Mouse (Mus musculus) heart, embryonic 10.5 days (tissue): ENCODE data around the gene Gm9049. TPM values are rescaled to one million over a fixed set of nuclear protein-coding genes. Genes with fewer than 3 reads are reported as not detected.
"Not testable (repeated sequence)": the region's sequence is repeated elsewhere in the genome, so short reads cannot be mapped to it uniquely, and the experiment has no call there.

ENCODE experiments used
- DNase-seq: peaks from one replicate; pipeline ENCODE4 v3.0.0-alpha.2; 2017; ENCODE audit warnings: low spot score
- H3K27ac ChIP-seq: fragments of 300-500 bp; sonication (generic); 2 replicates; pipeline ENCODE4 v1.5.1; 2016; ENCODE audit warnings: mild to moderate bottlenecking
- H3K27me3 ChIP-seq: fragments of 300-500 bp; sonication (generic); 2 replicates; pipeline ENCODE4 v1.6.1; 2016; ENCODE audit warnings: mild to moderate bottlenecking; ENCODE audit not compliant: poor library complexity, insufficient read depth, severe bottlenecking
- H3K36me3 ChIP-seq: fragments of 300-500 bp; sonication (generic); 2 replicates; pipeline ENCODE4 v1.6.1; 2016; ENCODE audit warnings: mild to moderate bottlenecking, moderate library complexity
- H3K4me1 ChIP-seq: fragments of 300-500 bp; sonication (generic); 2 replicates; pipeline ENCODE4 v1.6.1; 2016; ENCODE audit warnings: mild to moderate bottlenecking
- H3K4me3 ChIP-seq: fragments of 300-500 bp; sonication (generic); 2 replicates; pipeline ENCODE4 v1.5.1; 2016; ENCODE audit warnings: mild to moderate bottlenecking, moderate library complexity
- H3K9me3 ChIP-seq: fragments of 300-500 bp; sonication (generic); 2 replicates; pipeline ENCODE4 v1.6.1; 2016; ENCODE audit warnings: mild to moderate bottlenecking, moderate library complexity
- WGBS: fragments of 180-500 bp; shearing (Covaris S2); methylation state at CpG from one replicate; pipeline ENCODE4 v1.1.7; 2016; 5-methylcytosine and 5-hydroxymethylcytosine counted together
- polyA plus RNA-seq: library from polyadenylated mRNA; unstranded; fragments of >200 nt; fragmentation: Nextera tagmentation; extraction: Ambion mirVana; gene quantifications from 2 replicates; pipeline ENCODE4 v1.2.1, GENCODE M21; 2016

Gene Gm9049
- 0.08 and 0.09 TPM in 2 replicates for polyA plus RNA-seq

DNA sequence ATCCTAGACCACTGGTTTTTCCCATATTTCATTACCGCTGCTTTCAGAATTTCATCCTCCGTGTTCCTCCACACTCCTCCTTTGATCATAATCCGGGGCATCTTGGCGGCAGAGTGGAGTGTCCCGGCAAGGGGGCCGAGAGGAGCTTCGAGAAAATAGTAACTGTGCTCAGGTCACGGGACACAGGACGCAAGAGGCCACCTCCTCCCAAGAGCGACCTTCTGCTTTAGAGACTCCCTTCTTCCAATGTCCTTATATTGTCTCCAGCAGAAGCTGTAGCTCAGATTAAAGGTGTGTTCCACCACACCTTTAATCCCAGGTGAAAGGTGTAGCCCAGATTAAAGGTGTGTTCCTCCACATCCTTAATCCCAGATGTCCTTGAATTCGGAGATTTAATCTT is at the start of gene Gm9049:
TSS of gene Gm9049 (minus strand) at position 101 of the 400 bp plus-strand sequence.
- H3K27ac ChIP-seq, H3K9me3 ChIP-seq, H3K4me1 ChIP-seq, H3K4me3 ChIP-seq, H3K36me3 ChIP-seq, DNase-seq, H3K27me3 ChIP-seq: not testable (repeated sequence)
- 85% methylated on average over 1 of the region's 11 CpGs for WGBS

DNA sequence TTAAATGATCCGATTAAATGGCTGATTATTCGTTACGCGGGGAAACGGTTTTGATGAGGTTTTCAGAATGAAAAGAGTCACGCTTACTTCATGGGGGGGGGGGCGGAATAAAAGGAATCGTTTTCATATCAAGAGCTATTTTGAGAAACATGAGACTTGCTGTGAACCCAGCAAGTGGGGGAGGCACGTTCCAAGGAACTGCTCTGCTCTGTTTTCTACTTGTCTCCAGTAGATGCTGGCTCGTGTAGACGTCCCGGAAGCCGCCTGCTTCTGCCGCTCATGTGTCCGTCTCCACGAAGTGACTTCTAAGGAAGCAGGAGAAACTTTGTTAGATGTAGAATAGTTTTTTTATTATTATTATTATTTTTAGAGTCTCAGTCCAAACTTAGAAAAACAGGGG is 46.0 kb upstream of the Gm9049 start:
- no peak for DNase-seq
- 85% methylated on average over 16 of the region's 16 CpGs for WGBS

DNA sequence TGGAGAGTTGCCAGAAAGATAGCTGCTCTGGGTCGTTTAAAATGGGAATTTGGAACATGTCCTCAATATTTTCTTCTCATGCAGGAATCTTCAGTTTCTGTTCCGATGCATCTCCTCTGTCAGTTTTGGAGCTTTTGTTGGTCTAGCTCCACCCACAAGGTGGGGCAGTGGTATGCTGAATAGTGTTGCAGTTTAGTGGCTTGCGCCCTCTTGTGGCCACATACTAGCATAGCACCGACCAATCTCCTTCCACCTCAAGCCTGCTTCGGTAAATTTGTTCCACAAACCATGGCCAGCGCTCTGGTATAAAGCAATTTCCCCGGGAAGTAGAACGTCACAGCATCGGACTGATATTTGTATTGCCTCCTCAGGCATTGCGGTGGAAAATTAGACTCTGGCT is 16.5 kb upstream of the Gm9049 start:
- H3K27ac ChIP-seq: no peak overlapping the region
- H3K27me3 ChIP-seq: no peaks in the 10 kb centered on the region
- WGBS: 15% methylated on average over 10 of the region's 10 CpGs
- H3K36me3 ChIP-seq: no peaks in the 10 kb centered on the region
- no peak overlapping the region for H3K4me3 ChIP-seq
- no peaks in the 10 kb centered on the region for H3K9me3 ChIP-seq
- no peaks in the 10 kb centered on the region for H3K4me1 ChIP-seq
- DNase-seq: peak; percentile 90

More for the DNA sequence above, 46.0 kb upstream of the Gm9049 start:
- Histone ChIP-seq H3K27ac (no peak overlapping the region), H3K9me3 (no peaks in the 10 kb centered on the region), H3K27me3 (no peaks in the 10 kb centered on the region), H3K36me3 (no peaks in the 10 kb centered on the region), H3K4me3 (no peak overlapping the region), H3K4me1 (no peaks in the 10 kb centered on the region)

DNA sequence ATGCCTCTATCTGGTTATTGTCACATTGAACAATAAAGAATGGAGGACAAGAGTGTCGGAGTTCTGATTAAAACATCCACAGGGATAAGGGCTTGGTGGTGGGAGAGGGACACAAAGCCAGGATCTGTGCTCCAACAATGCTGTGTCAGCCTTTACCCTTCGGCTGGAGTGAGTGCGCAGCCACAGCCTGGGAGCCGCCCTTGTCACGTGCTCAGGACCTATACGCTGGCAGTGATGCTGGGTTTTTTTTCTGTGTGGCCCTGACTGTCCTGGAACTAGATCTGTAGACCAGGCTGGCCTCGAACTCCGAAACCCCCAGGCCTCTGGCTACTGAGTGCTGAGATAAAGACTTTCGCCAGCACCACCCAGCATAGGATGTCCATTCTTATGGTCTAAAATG is 15.6 kb upstream of the Gm9049 start:
- no peaks in the 10 kb centered on the region for H3K4me1 ChIP-seq
- H3K27ac ChIP-seq: no peak overlapping the region
- no peak for DNase-seq
- H3K4me3 ChIP-seq: no peak overlapping the region
- 83% methylated on average over 9 of the region's 9 CpGs for WGBS
- no peaks in the 10 kb centered on the region for H3K27me3 ChIP-seq
- no peaks in the 10 kb centered on the region for H3K36me3 ChIP-seq
- no peaks in the 10 kb centered on the region for H3K9me3 ChIP-seq

DNA sequence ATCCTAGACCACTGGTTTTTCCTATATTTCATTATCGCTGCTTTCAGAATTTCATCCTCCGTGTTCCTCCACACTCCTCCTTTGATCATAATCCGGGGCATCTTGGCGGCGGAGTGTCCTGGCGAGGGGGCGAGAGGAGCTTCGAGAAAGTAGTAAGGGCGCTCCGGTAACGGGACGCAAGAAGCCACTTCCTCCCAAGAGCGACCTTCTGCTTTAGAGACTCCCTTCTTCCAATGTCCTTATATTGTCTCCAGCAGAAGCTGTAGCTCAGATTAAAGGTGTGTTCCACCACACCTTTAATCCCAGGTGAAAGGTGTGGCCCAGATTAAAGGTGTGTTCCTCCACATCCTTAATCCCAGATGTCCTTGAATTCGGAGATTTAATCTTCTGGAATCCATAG is 5.3 kb downstream of the Gm9049 start, which contains the start of gene Gm9048:
TSS of gene Gm9048 (minus strand) at position 101 of the 400 bp plus-strand sequence.
- not testable (repeated sequence) for H3K4me3 ChIP-seq, DNase-seq, H3K27me3 ChIP-seq, H3K36me3 ChIP-seq, H3K4me1 ChIP-seq, H3K9me3 ChIP-seq, H3K27ac ChIP-seq
- WGBS: 83% methylated on average over 1 of the region's 14 CpGs

DNA sequence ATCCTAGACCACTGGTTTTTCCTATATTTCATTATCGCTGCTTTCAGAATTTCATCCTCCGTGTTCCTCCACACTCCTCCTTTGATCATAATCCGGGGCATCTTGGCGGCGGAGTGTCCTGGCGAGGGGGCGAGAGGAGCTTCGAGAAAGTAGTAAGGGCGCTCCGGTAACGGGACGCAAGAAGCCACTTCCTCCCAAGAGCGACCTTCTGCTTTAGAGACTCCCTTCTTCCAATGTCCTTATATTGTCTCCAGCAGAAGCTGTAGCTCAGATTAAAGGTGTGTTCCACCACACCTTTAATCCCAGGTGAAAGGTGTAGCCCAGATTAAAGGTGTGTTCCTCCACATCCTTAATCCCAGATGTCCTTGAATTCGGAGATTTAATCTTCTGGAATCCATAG is 10.8 kb downstream of the Gm9049 start, which contains the start of gene Gm9046:
TSS of gene Gm9046 (minus strand) at position 101 of the 400 bp plus-strand sequence.
- not testable (repeated sequence) for H3K27ac ChIP-seq, H3K9me3 ChIP-seq, H3K4me3 ChIP-seq, H3K4me1 ChIP-seq, H3K27me3 ChIP-seq, H3K36me3 ChIP-seq, DNase-seq
- no CpG with 5 or more reads among the region's 14 CpGs for WGBS

DNA sequence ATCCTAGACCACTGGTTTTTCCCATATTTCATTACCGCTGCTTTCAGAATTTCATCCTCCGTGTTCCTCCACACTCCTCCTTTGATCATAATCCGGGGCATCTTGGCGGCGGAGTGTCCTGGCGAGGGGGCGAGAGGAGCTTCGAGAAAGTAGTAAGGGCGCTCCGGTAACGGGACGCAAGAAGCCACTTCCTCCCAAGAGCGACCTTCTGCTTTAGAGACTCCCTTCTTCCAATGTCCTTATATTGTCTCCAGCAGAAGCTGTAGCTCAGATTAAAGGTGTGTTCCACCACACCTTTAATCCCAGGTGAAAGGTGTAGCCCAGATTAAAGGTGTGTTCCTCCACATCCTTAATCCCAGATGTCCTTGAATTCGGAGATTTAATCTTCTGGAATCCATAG is 16.2 kb downstream of the Gm9049 start, which contains the start of gene Gm9045:
TSS of gene Gm9045 (minus strand) at position 101 of the 400 bp plus-strand sequence.
- H3K36me3 ChIP-seq, H3K9me3 ChIP-seq, H3K4me3 ChIP-seq, H3K27ac ChIP-seq, H3K27me3 ChIP-seq, H3K4me1 ChIP-seq, DNase-seq: not testable (repeated sequence)
- no CpG with 5 or more reads among the region's 14 CpGs for WGBS

DNA sequence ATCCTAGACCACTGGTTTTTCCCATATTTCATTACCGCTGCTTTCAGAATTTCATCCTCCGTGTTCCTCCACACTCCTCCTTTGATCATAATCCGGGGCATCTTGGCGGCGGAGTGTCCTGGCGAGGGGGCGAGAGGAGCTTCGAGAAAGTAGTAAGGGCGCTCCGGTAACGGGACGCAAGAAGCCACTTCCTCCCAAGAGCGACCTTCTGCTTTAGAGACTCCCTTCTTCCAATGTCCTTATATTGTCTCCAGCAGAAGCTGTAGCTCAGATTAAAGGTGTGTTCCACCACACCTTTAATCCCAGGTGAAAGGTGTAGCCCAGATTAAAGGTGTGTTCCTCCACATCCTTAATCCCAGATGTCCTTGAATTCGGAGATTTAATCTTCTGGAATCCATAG is 21.6 kb downstream of the Gm9049 start, which contains the start of gene Gm9044:
TSS of gene Gm9044 (minus strand) at position 101 of the 400 bp plus-strand sequence.
- not testable (repeated sequence) for H3K27ac ChIP-seq, H3K27me3 ChIP-seq, DNase-seq, H3K4me3 ChIP-seq, H3K9me3 ChIP-seq, H3K4me1 ChIP-seq, H3K36me3 ChIP-seq
- no CpG with 5 or more reads among the region's 14 CpGs for WGBS

DNA sequence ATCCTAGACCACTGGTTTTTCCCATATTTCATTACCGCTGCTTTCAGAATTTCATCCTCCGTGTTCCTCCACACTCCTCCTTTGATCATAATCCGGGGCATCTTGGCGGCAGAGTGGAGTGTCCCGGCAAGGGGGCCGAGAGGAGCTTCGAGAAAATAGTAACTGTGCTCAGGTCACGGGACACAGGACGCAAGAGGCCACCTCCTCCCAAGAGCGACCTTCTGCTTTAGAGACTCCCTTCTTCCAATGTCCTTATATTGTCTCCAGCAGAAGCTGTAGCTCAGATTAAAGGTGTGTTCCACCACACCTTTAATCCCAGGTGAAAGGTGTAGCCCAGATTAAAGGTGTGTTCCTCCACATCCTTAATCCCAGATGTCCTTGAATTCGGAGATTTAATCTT is 27.0 kb downstream of the Gm9049 start, which contains the start of gene Gm9040:
TSS of gene Gm9040 (minus strand) at position 101 of the 400 bp plus-strand sequence.
- not testable (repeated sequence) for H3K4me3 ChIP-seq, H3K27ac ChIP-seq, H3K9me3 ChIP-seq, DNase-seq, H3K27me3 ChIP-seq, H3K4me1 ChIP-seq, H3K36me3 ChIP-seq
- no CpG with 5 or more reads among the region's 11 CpGs for WGBS

DNA sequence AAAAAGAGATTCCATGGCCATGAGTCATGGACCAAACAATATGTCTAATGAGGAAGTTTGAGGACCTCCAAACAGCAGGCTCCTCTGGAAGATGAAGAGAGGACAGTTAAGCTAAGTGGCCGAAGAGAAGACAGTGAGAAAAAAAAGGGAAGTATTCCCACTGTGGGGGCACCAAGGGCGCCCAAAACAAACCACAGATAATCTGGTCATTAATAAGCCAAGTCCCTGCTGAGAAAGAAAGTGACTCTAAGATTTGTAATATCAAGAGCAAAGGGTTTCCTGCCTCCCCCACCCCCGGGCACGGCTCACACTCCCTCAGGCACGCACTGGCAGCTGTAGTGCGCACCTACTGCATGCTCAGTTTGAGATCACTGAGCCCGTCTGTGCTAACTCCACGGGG is 34.9 kb downstream of the Gm9049 start:
- 86% methylated on average over 8 of the region's 8 CpGs for WGBS
- Histone ChIP-seq H3K27ac (no peak overlapping the region), H3K4me1 (no peaks in the 10 kb centered on the region), H3K36me3 (no peaks in the 10 kb centered on the region), H3K4me3 (no peak overlapping the region), H3K9me3 (no peaks in the 10 kb centered on the region), H3K27me3 (no peaks in the 10 kb centered on the region)
- DNase-seq: no peak

DNA sequence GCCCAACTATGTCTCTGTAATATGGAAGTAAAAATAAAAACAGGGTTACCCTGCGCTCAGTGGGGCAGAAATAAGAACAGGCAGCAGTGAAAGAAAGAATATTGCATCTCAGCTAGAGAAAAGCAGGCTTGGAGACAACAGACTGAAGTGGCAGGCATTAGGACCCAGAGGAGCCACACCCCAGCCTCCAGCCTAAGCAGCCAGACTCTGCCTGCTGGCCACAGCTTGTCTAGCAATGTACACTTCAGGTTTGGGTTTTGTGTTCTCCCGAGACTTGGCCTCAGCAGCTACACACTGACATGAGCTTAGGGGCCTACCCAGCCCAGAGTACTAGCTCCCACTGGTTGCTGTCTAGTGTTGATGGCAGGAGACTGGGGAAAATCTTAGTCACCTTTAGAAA is 51.8 kb downstream of the Gm9049 start:
- not testable (repeated sequence) for H3K36me3 ChIP-seq, H3K4me1 ChIP-seq, H3K4me3 ChIP-seq, H3K27me3 ChIP-seq, H3K9me3 ChIP-seq, DNase-seq, H3K27ac ChIP-seq
- 39% methylated on average over 2 of the region's 2 CpGs for WGBS

Other genes with a start within 250 kb of the Gm9049 start
- 21.9 and 28.7 TPM in 2 replicates for gene Mdm1, start 212.3 kb downstream of the Gm9049 start, polyA plus RNA-seq
- 0.11 TPM in 1 of 2 replicates, not detected in the other for gene Il22, start 149.2 kb downstream of the Gm9049 start, polyA plus RNA-seq
- not detected in 2 replicates for gene Gm32717, start 113.3 kb downstream of the Gm9049 start, polyA plus RNA-seq
- gene Gm32802, start 95.4 kb downstream of the Gm9049 start, polyA plus RNA-seq: not detected in 2 replicates
- gene Iltifb, start 59.1 kb downstream of the Gm9049 start, polyA plus RNA-seq: not detected in 2 replicates
- gene Gm9040, start 27.1 kb downstream of the Gm9049 start, polyA plus RNA-seq: not detected in 2 replicates
- gene Gm9044, start 21.7 kb downstream of the Gm9049 start, polyA plus RNA-seq: not detected in 2 replicates
- 0.08 and 0.09 TPM in 2 replicates for gene Gm9045, start 16.3 kb downstream of the Gm9049 start, polyA plus RNA-seq
- not detected in 2 replicates for gene Gm9046, start 10.8 kb downstream of the Gm9049 start, polyA plus RNA-seq
- not detected in 2 replicates for gene Gm9048, start 5.4 kb downstream of the Gm9049 start, polyA plus RNA-seq
- not detected in 2 replicates for gene Ifng, start 86.9 kb upstream of the Gm9049 start, polyA plus RNA-seq